Mouse (Mus musculus): ENCODE data around the gene Zkscan14.

The Zkscan14 gene

GRCm38 (mm10) chr5:145200387-145200786, 1.3 kb downstream of the Zkscan14 start:
- no peak for DNase-seq

- DNase-seq = no peak
Measured at GRCm38 (mm10) chr5:145191962-145192361, 9.7 kb downstream of the Zkscan14 start, which contains the start of gene Atp5j2. Atp5j2 (minus strand) TSS chr5:145192062.

GRCm38 (mm10) chr5:145190875-145191798, 10.5 kb downstream of the Zkscan14 start:
- peak; percentile 99 for DNase-seq

GRCm38 (mm10) chr5:145190373-145190772, 11.3 kb downstream of the Zkscan14 start:
- no peak for DNase-seq

GRCm38 (mm10) chr5:145189416-145189815, 12.3 kb downstream of the Zkscan14 start:
- peak; percentile 85 for DNase-seq

GRCm38 (mm10) chr5:145185244-145185643, 16.4 kb downstream of the Zkscan14 start:
- peak; percentile 85 for DNase-seq

GRCm38 (mm10) chr5:145178461-145178980, 23.1 kb downstream of the Zkscan14 start:
- peak; percentile 95 for DNase-seq

GRCm38 (mm10) chr5:145167306-145167661, 34.4 kb downstream of the Zkscan14 start:
- no peak for DNase-seq

GRCm38 (mm10) chr5:145166536-145167305, 34.9 kb downstream of the Zkscan14 start, which contains the start of the genes Ptcd1 and Cpsf4:
Ptcd1 (minus strand) TSS chr5:145167108.
Cpsf4 (plus strand) TSS chr5:145167213.
- DNase-seq = peak; percentile 100

- DNase-seq = peak; percentile 92
Measured at GRCm38 (mm10) chr5:145165184-145165583, 36.5 kb downstream of the Zkscan14 start.

- DNase-seq = peak; percentile 85
Measured at GRCm38 (mm10) chr5:145164710-145165109, 37.0 kb downstream of the Zkscan14 start.

GRCm38 (mm10) chr5:145161361-145161760, 40.3 kb downstream of the Zkscan14 start:
- DNase-seq = no peak

GRCm38 (mm10) chr5:145152690-145153089, 49.0 kb downstream of the Zkscan14 start:
- no peak for DNase-seq

- DNase-seq = no peak
Measured at GRCm38 (mm10) chr5:145149294-145149693, 52.4 kb downstream of the Zkscan14 start.

- no peak for DNase-seq
Measured at GRCm38 (mm10) chr5:145147748-145148147, 53.9 kb downstream of the Zkscan14 start.

Measured in heart, adult 11 months (tissue).